11 mouse cellular contexts compared by ENCODE assay signal in the genomic region with DNA sequence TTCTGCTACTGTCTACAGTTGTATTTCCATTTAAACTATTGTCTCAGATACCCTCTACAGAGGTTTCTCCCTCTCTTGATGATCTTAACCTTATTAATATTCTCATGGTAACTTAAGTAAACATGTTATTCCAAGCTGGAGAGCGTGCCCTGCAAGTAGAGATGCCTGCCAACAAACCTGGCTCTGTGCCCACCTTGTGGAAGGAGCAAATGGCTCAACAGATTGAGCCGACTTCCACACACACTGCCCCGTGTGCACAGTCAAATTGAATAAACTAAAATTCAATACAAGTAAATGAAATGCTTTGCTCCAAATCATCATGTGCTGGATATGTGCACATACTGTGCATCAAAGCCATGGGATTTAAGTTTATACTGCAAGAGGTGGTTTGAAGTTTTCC. TPM values are rescaled to one million over a fixed set of nuclear protein-coding genes. Genes with fewer than 3 reads are reported as not detected.
DNase-seq lines count a peak whose midpoint lies in the region; ATAC-seq lines count a peak whose summit lies in the region.
"Had no signal": no experiment of that assay in that cellular context is flagged by ENCODE, and none has a peak within 500 bp of the region (broad histone marks: within the 10 kb centered on the region; RNA-seq: fewer than 3 reads in every experiment).

No protein-coding gene starts in this region.

- DNase-seq in left cerebral cortex, adult 18-20 months (ENCODE audit: low spot score in 2 of 2): peak; percentile 43 to 46
- no peak for DNase-seq in left cerebral cortex, adult 11 months (ENCODE audit: low spot score)
- DNase-seq in brain, embryonic 18.5 days (ENCODE audit: low read depth, low spot score): peak; percentile 60
- DNase-seq in gastrocnemius, postnatal 10 days: peak; percentile 75
- peak; percentile 58 to 86 for DNase-seq in layer of hippocampus, postnatal 25 days (ENCODE audit: extremely low spot score in 1 of 2, low spot score in 1 of 2)
- DNase-seq in right cerebral cortex, adult 2 months (ENCODE audit: low spot score in 2 of 2): peak; percentile 32 to 50
- no peak for DNase-seq in thymus, postnatal 14 days

- no peak overlapping the region for H3K4me3 ChIP-seq in intestine, embryonic 16.5 days (ENCODE audit: low read length)
- H3K4me3 ChIP-seq: erythroblast, embryonic 14.5 days; limb, embryonic 12.5 days had no signal

- H3K27me3 ChIP-seq in intestine, embryonic 16.5 days (replicated peaks; ENCODE audit: control insufficient read depth, insufficient read depth, low read length): no peaks in the 10 kb centered on the region
- H3K27me3 ChIP-seq: limb, embryonic 12.5 days had no signal

- H3K4me2 ChIP-seq in intestine, embryonic 16.5 days (ENCODE audit: low read depth, low read length): no peak overlapping the region
- H3K4me2 ChIP-seq: limb, embryonic 12.5 days had no signal

- 43% methylated on average over 3 of the region's 3 CpGs for WGBS in intestine, embryonic 16.5 days

- no peaks in the 10 kb centered on the region for H3K9me3 ChIP-seq in intestine, embryonic 16.5 days (ENCODE audit: control insufficient read depth, low read length)
- H3K9me3 ChIP-seq: limb, embryonic 12.5 days had no signal

- no peaks in the 10 kb centered on the region for H3K36me3 ChIP-seq in intestine, embryonic 16.5 days (ENCODE audit: control insufficient read depth, insufficient read depth, low read length)
- H3K36me3 ChIP-seq: limb, embryonic 12.5 days had no signal

- H3K9ac ChIP-seq in intestine, embryonic 16.5 days (ENCODE audit: low read depth, low read length): no peak overlapping the region
- H3K9ac ChIP-seq: limb, embryonic 12.5 days had no signal

- no peak for ATAC-seq in intestine, embryonic 16.5 days

- no peaks in the 10 kb centered on the region for H3K4me1 ChIP-seq in intestine, embryonic 16.5 days (ENCODE audit: control insufficient read depth, insufficient read depth, low read length)
- H3K4me1 ChIP-seq: limb, embryonic 12.5 days had no signal

- no peak overlapping the region for H3K27ac ChIP-seq in intestine, embryonic 16.5 days (ENCODE audit: low read length)
- H3K27ac ChIP-seq: limb, embryonic 12.5 days had no signal

RNA-seq across cellular contexts. Expression of gene Klrg1, which starts 14.1 kb away (rescaled TPM):
- total RNA-seq in left cerebral cortex, adult 18-20 months (2021): under 1 TPM in 1 of 2 experiments, not detected in 1; 0.23 TPM
- not detected for total RNA-seq in gastrocnemius, postnatal 10 days (2021)
- total RNA-seq in layer of hippocampus, postnatal 25 days (2021): under 1 TPM; 0.42 to 0.69 TPM
- polyA plus RNA-seq in intestine, embryonic 16.5 days (2015; fragmentation: Nextera tagmentation; extraction: Ambion mirVana): not detected in 2 replicates
- total RNA-seq: neutrophil, adult 5-6 weeks had no signal
- polyA plus RNA-seq: erythroblast, embryonic 14.5 days; limb, embryonic 12.5 days had no signal

RNA-seq across cellular contexts. Expression of gene M6pr, which starts 40.0 kb away (rescaled TPM):
- total RNA-seq in left cerebral cortex, adult 18-20 months (2021): 10 to 100 TPM; 72.9 to 79.3 TPM
- total RNA-seq in gastrocnemius, postnatal 10 days (2021): 10 to 100 TPM; 32.1 to 35.6 TPM
- 10 to 100 TPM; 67.1 to 73.0 TPM for total RNA-seq in layer of hippocampus, postnatal 25 days (2021)
- polyA plus RNA-seq in intestine, embryonic 16.5 days (2015; fragmentation: Nextera tagmentation; extraction: Ambion mirVana): 142 and 147 TPM in 2 replicates

Comparison
In these comparisons a context has a peak if more than half of its experiments do, and no peak if none do; other contexts are left out.
1. DNase-seq: peak in left cerebral cortex, adult 18-20 months (2 of 2), brain, embryonic 18.5 days (single experiment), gastrocnemius, postnatal 10 days (single experiment), layer of hippocampus, postnatal 25 days (2 of 2) and right cerebral cortex, adult 2 months (2 of 2); none in left cerebral cortex, adult 11 months (single experiment) and thymus, postnatal 14 days (single experiment).